Mouse (Mus musculus): ENCODE results near the gene Patz1.
A peak's percentile ranks its signal among the peaks of the same experiment; 100 is the strongest.

The Patz1 gene

DNA sequence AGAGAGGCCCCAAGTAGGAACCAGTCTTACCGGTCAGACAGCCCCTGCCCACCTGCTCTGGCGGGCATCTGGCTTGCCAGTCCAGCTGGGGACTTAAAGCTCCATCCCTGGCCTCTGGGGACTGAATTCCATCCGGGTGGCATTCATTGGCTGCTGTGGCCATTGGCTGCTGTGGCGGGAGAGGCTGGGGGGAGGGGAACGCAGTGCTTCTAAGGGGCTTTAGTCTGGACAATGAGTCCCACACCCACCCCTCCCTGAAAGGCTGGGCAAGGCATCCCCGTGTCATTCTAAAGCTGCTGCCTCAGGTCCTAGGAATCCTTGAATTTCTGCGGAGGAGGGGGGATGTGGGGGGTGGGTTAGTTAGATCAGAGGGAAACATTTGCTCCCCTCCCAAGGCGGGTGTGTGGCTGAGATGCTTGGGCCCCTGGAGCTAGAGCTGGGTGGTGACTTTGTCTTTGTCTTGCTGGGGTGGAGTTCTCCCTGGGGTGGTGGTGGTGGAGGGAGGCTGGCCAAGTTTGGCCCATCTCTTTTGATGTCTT, 4.1 kb downstream of the Patz1 start:
- peak; percentile 47 for DNase-seq

DNA sequence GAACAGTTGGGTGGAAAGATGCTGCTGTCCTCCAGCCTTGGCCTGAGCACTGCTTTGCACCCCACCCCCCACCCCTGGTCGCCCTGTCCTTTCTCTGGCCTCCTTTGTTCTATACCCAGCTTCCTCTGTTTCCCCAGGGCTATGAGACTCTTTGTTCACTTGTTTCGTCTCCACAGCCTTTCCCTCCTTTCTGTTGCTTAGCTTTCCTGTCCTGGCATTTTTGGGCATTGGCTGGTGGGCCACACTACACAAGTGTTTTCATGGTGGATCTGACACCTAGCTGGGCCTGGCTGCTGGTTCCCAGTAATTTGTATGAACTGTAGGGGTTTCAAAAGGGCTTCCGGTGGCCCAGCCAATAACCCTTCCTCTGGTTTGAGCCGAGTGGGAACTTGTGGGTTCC, 4.7 kb downstream of the Patz1 start:
- DNase-seq: no peak

DNA sequence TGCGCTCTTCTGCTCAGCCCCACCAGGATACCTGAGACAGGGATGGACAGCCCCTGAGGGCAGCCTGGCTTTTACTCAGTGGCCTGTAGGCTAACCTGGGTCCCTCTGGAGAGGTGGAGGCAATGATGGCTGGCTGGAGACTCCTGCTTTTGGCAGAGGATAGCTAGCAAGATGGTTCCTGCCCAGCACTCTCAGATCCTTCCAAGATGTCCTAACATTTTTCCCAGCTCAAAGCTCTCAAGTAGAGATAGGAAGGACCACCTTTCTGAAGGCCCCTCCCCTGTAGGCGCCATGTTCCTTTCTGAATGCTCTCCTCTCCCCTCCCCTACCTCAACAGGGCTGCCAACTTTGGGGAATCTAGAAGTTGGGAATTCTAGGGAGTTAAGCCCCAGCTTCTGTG, 6.0 kb downstream of the Patz1 start:
- no peak for DNase-seq

DNA sequence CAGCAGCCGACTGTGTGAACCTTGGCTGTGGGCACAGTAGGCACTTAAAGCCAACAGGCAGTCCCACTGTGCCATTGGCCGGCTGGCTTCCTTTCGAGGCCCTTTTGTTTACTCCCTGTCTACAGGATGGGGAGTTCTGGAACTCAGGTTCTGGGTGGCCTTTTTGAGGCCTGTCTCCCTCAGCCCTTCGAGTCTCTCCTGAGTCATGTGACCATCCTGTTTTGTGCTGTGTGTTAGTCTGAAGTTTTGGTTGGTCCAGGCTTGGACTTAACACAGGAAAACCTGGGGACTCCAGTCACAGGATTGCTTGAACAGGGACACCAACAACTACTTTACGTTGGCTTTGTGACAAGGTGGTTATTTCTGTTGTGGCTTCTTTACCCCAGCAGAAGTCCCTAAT, 7.4 kb downstream of the Patz1 start:
- DNase-seq: no peak

GRCm38 (mm10) chr11:3297871-3298812, 9.5 kb downstream of the Patz1 start:
- no peak for DNase-seq

DNA sequence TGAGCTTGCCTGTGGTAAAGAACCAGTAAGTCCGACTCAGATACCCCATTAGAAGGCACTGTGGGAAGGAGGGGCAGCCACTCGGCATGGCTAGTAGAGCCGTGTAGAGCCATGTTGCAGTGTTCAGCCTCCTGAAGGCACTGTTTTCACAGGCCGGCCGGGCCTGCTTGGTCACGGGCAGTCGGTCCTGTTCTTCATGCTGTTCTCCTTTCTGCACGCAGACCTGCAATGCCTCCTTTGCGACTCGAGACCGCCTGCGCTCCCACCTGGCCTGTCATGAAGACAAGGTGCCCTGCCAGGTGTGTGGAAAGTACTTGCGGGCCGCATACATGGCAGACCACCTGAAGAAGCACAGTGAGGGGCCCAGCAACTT, 10.1 kb downstream of the Patz1 start:
- DNase-seq: no peak

GRCm38 (mm10) chr11:3301075-3301474, 12.4 kb downstream of the Patz1 start:
- DNase-seq: no peak

DNA sequence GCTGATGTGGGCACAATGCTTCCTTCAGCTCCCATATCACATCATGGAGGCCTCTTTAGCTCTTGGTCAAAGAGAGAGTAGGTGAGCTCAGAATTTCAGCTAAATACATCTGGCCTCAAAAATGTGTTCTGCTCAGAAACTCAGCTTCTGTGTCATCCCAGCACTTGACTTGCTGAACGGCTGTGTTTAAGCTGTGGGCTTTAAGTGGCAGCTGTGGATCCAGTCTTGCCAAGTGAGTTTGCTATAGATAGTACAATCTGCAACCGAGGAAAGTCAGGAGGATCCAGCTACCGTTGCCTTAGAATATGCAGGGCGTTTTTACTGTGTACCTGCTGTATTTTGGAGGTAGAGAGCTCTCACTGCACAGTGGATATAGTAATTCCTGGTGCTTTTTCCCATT, 13.7 kb downstream of the Patz1 start:
- DNase-seq: no peak

GRCm38 (mm10) chr11:3302792-3303191, 14.1 kb downstream of the Patz1 start:
- DNase-seq: no peak

DNA sequence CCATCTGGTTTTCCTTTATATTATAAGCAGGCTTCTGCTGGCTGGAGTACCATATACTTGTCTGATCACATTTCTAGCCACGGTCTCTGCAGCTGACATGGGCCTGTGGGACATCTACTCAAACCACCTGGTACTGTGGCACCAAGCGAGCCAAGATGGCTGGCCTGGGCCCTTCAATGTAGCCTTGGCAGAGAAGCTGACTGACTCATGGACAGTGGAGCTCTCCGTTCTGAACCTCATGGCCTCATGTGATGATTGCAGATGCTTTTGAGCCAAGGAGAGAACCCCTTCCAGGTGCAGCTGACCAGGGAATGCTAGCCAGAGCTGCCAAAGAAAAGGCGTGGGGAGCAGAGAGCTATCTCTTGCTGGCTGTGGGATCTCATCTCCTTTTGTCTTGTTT, 17.1 kb downstream of the Patz1 start:
- DNase-seq: no peak

DNA sequence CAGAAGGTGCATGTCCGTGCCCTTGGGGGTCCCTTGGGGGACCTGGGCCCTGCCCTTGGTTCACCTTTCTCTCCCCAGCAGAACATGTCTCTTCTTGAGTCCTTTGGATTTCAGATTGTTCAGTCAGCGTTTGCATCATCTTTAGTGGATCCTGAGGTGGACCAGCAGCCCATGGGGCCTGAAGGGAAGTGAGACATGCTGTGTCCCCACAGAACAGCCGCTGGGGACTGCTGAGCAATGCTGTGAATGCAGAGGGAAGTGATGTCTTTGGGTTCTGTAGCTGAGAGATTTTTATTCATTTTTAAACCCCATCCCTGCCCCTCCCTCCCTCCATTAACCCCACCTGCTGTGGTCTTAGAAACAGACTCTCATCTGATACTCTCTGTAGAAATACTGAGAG, 19.2 kb downstream of the Patz1 start:
- DNase-seq: no peak

DNA sequence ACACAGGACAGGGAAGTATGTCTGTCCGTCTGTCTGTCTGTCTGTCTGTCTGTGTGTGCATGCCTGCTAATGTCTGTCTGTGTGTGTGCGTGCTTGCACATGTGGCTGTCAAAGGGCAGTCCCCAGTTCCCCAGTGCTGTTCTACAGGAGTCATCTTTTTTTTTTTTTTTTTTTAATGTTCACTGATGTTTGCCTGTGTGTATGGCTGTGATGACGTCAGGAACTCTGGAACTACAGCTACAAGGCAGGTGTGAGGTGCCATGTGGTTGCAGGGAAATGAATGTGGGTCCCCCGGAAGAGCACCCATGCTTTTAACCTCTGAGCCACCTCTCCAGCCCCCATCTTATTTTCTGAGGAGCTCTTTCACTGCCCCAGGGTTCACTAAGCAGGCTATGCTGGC, 21.2 kb downstream of the Patz1 start:
- DNase-seq: no peak

GRCm38 (mm10) chr11:3310789-3311585, 22.3 kb downstream of the Patz1 start:
- DNase-seq: no peak

GRCm38 (mm10) chr11:3311586-3312347, 23.1 kb downstream of the Patz1 start:
- no peak for DNase-seq

DNA sequence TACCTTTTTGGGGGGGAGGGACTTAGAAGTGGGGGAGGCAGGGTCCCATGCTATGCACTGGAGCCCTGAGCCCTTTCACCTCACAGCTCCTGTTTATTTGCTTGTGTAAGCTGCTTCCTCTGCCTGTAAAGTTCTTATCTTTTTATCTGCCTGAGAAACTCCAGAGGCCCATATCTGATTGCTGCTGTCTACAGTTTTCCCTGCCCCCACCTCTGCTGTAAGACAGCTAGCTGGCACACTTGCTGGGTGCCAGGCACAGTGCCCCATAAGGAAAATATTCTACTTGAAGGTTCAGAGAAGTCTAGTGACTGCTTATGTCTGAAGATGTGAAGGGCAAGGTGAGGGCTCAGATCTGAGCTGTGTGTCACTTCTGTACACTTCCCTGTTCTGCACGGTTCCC, 24.6 kb downstream of the Patz1 start:
- DNase-seq: no peak

DNA sequence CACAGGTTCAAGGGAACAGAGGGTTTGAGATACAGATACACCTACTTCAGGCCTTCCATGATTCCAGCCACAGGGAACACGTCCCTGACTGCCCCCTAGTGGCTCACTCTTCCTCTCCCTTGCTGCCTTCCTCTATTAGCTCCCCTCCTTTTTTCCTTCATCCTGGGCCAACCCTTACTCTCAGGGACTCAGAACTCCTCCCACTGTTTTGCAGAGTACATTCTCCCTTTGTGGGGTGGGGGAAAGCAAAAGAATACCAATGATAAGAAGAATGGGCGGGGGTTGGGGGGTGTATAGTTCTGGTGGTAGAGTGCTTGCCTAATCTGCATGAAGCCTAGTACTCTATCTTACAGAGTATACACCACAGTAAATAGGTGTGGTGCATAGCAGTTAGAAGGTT, 25.5 kb downstream of the Patz1 start:
- peak; percentile 67 for DNase-seq

DNA sequence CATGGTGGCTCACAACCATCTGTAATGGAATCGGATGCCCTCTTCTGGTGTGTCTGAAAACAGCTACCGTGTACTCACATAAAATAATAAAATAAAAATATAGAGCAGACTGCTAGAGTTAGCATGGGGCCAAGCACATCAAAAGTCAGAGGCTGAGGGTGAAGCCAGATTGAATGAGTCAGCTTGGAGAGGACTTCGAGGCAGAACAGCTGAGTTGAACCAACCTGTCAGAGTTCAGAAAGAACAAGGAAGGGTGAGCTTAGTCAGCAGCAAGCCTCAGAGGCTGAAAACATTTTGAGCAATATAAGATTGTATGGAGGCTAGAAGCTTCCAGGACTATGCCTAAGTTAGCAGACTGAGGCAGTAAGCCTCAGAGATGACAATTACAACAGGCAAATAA, 29.6 kb downstream of the Patz1 start:
- DNase-seq: no peak

DNA sequence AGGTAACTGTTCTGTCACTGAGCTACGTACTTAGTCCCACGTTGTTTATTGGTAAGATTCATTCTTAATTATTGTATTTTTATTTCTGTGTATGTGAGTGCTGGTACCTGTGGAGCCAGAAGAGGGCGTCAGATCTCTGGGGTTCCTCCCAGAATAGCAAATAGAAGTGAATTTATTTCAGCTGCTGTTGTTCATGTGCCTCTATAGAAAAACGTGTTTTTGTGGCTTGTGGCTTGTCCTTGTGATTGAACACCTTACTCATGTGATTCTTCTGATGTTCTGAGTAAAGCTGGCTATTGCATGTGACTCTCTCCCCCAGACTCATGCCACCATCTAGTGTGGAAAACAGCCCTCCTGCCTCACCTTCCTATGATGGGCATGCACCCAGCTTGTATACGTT, 39.6 kb downstream of the Patz1 start:
- DNase-seq: no peak

GRCm38 (mm10) chr11:3328806-3329775, 40.4 kb downstream of the Patz1 start:
- no peak for DNase-seq

DNA sequence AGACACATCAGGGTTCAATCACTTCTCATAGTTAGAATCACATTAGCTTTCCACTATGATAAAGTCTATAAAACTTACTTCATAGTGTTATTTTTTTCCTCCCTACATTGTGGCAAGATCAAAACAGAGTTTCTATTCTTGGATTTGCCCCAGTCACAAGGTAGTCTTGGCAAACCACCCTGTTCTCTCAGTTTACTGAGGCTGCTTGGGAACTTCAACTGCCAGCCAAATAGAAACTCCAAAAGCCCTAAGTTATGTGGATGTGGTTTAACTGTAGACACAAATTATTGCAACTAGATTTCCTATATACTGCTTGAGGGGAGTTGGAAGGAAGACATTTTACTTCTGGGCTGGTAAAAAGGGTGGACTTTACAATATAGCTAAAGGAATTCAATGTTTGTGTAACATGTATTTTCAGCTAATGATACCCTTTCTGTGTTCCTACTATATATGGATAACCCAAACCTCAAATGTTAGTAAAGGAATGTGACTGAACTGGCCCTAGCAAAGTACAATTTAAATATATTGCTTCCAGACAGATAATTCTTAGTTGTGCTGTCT, 41.3 kb downstream of the Patz1 start, which contains the start of gene Pik3ip1:
Gene Pik3ip1, plus strand, starts transcription at position 511 of the 561 bp plus-strand sequence.
- DNase-seq: no peak

DNA sequence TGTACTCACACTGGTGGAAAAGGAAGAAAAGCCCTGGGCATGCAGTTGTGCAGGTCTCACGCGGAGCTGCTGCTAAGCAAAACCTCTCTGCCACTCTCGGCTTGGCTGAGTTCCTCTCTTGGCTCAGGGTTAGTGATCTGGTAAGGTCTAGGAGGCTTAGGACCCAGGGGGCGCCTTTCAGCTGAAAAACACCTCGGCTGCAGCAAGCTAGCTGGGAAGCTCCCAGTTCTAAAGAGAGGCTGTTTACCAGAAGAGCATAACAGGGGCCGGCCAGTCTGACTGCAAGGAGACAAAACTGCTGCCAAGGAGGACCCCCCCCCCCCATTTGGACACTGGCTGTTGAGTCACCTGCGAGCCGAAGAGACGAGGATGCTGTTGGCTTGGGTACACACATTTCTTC, 41.9 kb downstream of the Patz1 start:
- DNase-seq: peak; percentile 61

Measured in liver (tissue).